Mouse (Mus musculus): Measurements from ENCODE around the gene Arfgef2. TPM values are rescaled to one million over a fixed set of nuclear protein-coding genes. Genes with fewer than 3 reads are reported as not detected.

The Arfgef2 gene
- polyA plus RNA-seq, 1 experiment from 2014 or later, result 4.2 TPM

DNA sequence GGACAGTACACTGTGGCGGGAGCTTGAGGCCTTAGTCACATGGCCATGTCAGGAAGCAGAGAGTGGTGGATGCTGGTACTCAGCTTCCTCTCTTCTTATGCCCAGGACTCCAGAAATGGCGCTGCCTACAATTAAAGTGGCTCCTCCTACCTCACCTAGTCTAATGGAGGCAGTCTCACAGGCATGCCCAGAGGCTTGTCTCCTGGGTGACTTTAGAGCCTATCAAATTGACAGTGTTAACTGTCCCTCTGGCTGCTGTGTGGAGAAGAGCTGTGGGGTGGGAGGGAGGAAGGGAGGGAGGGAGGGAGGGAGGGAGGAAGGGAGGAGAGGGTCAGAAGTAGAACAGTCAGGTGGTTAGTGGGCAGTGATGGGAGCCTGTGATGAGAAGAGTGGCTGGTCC is 15.5 kb downstream of the Arfgef2 start:
- ATAC-seq, result no peak; the same call in 1 of the 2 replicates
- no peak overlapping the region for H3K27ac ChIP-seq (ENCODE audit: low read depth, low read length)
- no peak overlapping the region for H3K4me2 ChIP-seq (ENCODE audit: low read length)
- no peak overlapping the region for H3K9ac ChIP-seq (ENCODE audit: low read depth, low read length)
- no peaks in the 10 kb centered on the region for H3K27me3 ChIP-seq (replicated peaks; ENCODE audit: control insufficient read depth, insufficient read depth, low read length)
- H3K4me1 ChIP-seq (ENCODE audit: control insufficient read depth, insufficient read depth, low read depth, low read length), result no peaks in the 10 kb centered on the region; the same call in 1 of the 2 replicates
- no peaks in the 10 kb centered on the region for H3K9me3 ChIP-seq (ENCODE audit: control insufficient read depth, low read length)
- peaks cover 3% of the 10 kb centered on the region; the same call in 1 of the 2 replicates for H3K36me3 ChIP-seq (ENCODE audit: control insufficient read depth, insufficient read depth, low read length)
- 78% methylated on average over 2 of the region's 2 CpGs for WGBS
- no peak overlapping the region for H3K4me3 ChIP-seq (ENCODE audit: low read length)

GRCm38 (mm10) chr2:166821406-166821805 is 16.0 kb downstream of the Arfgef2 start:
- ATAC-seq, result no peak

DNA sequence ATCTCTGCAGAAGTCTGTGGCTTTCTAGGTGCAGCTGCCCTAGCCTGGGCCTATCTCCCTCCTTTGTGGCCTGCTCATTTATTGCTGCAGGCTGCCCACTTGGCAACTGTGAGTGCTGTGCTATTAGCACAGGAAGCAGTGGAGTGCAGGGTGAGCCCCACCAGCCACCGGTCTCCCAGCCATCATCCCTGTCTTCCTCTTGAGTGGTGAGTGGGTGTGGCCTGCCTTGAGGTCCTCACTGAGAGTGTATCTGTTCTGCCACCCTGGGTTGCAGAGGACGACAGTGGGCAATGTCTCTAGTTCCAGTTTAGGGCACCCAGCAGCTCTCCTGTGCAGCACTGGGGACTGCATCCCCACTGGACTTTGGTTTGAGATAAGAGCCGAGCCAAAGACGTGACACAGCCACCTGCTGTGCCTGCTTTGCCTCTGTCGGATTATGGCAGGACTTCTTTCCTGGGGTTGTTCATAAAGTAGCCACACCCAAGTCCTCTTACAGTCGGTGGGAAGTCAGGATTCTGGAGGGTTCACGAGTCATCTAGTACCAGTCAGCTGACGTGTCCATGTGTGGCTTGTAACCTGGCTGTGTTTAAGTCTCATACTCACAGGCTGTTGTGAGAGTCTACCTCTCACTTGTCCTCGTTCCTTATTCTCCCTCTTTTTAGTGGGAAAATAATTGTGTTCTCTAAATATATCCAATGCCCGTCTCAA is 16.9 kb downstream of the Arfgef2 start:
- no peak for ATAC-seq
- WGBS, result 78% methylated on average over 10 of the region's 10 CpGs

More at GRCm38 (mm10) chr2:166821406-166821805, 16.0 kb downstream of the Arfgef2 start:
- Histone ChIP-seq H3K27ac (ENCODE audit: low read depth, low read length) (no peak overlapping the region), H3K4me3 (ENCODE audit: low read length) (no peak overlapping the region), H3K9ac (ENCODE audit: low read depth, low read length) (no peak overlapping the region), H3K27me3 (replicated peaks; ENCODE audit: control insufficient read depth, insufficient read depth, low read length) (no peaks in the 10 kb centered on the region), H3K36me3 (ENCODE audit: control insufficient read depth, insufficient read depth, low read length) (peaks cover 3% of the 10 kb centered on the region; the same call in 1 of the 2 replicates), H3K4me2 (ENCODE audit: low read length) (no peak overlapping the region), H3K9me3 (ENCODE audit: control insufficient read depth, low read length) (no peaks in the 10 kb centered on the region), H3K4me1 (ENCODE audit: control insufficient read depth, insufficient read depth, low read depth, low read length) (no peaks in the 10 kb centered on the region; the same call in 1 of the 2 replicates)
- 93% methylated on average over 3 of the region's 3 CpGs for WGBS

GRCm38 (mm10) chr2:166822901-166823300 is 17.5 kb downstream of the Arfgef2 start:
- H3K4me2 ChIP-seq (ENCODE audit: low read length), result no peak overlapping the region
- H3K9ac ChIP-seq (ENCODE audit: low read depth, low read length), result no peak overlapping the region
- peaks cover 2% of the 10 kb centered on the region; the same call in 1 of the 2 replicates for H3K36me3 ChIP-seq (ENCODE audit: control insufficient read depth, insufficient read depth, low read length)
- H3K4me3 ChIP-seq (ENCODE audit: low read length), result no peak overlapping the region
- no peaks in the 10 kb centered on the region for H3K9me3 ChIP-seq (ENCODE audit: control insufficient read depth, low read length)
- 57% methylated on average over 2 of the region's 2 CpGs for WGBS
- peak; percentile 72 for ATAC-seq
- no peaks in the 10 kb centered on the region for H3K27me3 ChIP-seq (replicated peaks; ENCODE audit: control insufficient read depth, insufficient read depth, low read length)
- no peaks in the 10 kb centered on the region; the same call in 1 of the 2 replicates for H3K4me1 ChIP-seq (ENCODE audit: control insufficient read depth, insufficient read depth, low read depth, low read length)
- H3K27ac ChIP-seq (ENCODE audit: low read depth, low read length), result no peak overlapping the region; the same call in 1 of the 2 replicates

More for the DNA sequence above, 16.9 kb downstream of the Arfgef2 start:
- Histone ChIP-seq H3K9me3 (ENCODE audit: control insufficient read depth, low read length) (no peaks in the 10 kb centered on the region), H3K4me2 (ENCODE audit: low read length) (no peak overlapping the region), H3K27me3 (replicated peaks; ENCODE audit: control insufficient read depth, insufficient read depth, low read length) (no peaks in the 10 kb centered on the region), H3K27ac (ENCODE audit: low read depth, low read length) (no peak overlapping the region; the same call in 1 of the 2 replicates), H3K9ac (ENCODE audit: low read depth, low read length) (no peak overlapping the region), H3K36me3 (ENCODE audit: control insufficient read depth, insufficient read depth, low read length) (peaks cover 5% of the 10 kb centered on the region), H3K4me3 (ENCODE audit: low read length) (no peak overlapping the region), H3K4me1 (ENCODE audit: control insufficient read depth, insufficient read depth, low read depth, low read length) (no peaks in the 10 kb centered on the region; the same call in 1 of the 2 replicates)

GRCm38 (mm10) chr2:166824386-166824785 is 19.0 kb downstream of the Arfgef2 start:
- no peaks in the 10 kb centered on the region for H3K9me3 ChIP-seq (ENCODE audit: control insufficient read depth, low read length)
- WGBS, result 90% methylated on average over 5 of the region's 5 CpGs
- no peaks in the 10 kb centered on the region; the same call in 1 of the 2 replicates for H3K4me1 ChIP-seq (ENCODE audit: control insufficient read depth, insufficient read depth, low read depth, low read length)
- H3K36me3 ChIP-seq (ENCODE audit: control insufficient read depth, insufficient read depth, low read length), result peaks cover 2% of the 10 kb centered on the region; the same call in 1 of the 2 replicates
- no peak overlapping the region for H3K9ac ChIP-seq (ENCODE audit: low read depth, low read length)
- no peak overlapping the region for H3K27ac ChIP-seq (ENCODE audit: low read depth, low read length)
- no peaks in the 10 kb centered on the region for H3K27me3 ChIP-seq (replicated peaks; ENCODE audit: control insufficient read depth, insufficient read depth, low read length)
- ATAC-seq, result no peak
- H3K4me3 ChIP-seq (ENCODE audit: low read length), result no peak overlapping the region
- no peak overlapping the region for H3K4me2 ChIP-seq (ENCODE audit: low read length)

DNA sequence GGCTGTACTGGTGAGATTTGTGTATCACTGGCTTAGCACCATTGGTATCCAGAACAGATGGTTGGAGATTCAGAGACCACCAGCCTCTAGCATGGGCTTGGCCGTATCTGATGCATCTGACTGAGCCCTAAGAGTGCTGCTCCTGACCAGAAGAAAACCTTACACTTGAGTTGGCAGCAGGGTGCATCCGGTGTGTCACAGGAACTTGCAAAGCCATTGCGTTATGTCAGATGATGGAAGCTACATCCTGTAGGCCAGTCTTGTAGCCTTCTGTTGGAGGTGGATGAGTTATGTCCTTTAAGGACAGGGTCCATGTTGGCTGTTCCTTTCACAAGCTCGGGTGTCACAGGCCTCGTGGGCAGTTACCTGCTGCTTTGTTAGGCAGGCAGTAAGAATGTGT is 19.6 kb downstream of the Arfgef2 start:
- no peaks in the 10 kb centered on the region for H3K27me3 ChIP-seq (replicated peaks; ENCODE audit: control insufficient read depth, insufficient read depth, low read length)
- H3K4me2 ChIP-seq (ENCODE audit: low read length), result no peak overlapping the region
- 90% methylated on average over 5 of the region's 5 CpGs for WGBS
- peaks cover 2% of the 10 kb centered on the region; the same call in 1 of the 2 replicates for H3K36me3 ChIP-seq (ENCODE audit: control insufficient read depth, insufficient read depth, low read length)
- no peak for ATAC-seq
- no peak overlapping the region for H3K9ac ChIP-seq (ENCODE audit: low read depth, low read length)
- no peak overlapping the region for H3K27ac ChIP-seq (ENCODE audit: low read depth, low read length)
- H3K4me3 ChIP-seq (ENCODE audit: low read length), result no peak overlapping the region
- H3K4me1 ChIP-seq (ENCODE audit: control insufficient read depth, insufficient read depth, low read depth, low read length), result no peaks in the 10 kb centered on the region; the same call in 1 of the 2 replicates
- no peaks in the 10 kb centered on the region for H3K9me3 ChIP-seq (ENCODE audit: control insufficient read depth, low read length)

- Histone ChIP-seq H3K27ac (ENCODE audit: low read depth, low read length) (no peak overlapping the region), H3K4me1 (ENCODE audit: control insufficient read depth, insufficient read depth, low read depth, low read length) (no peaks in the 10 kb centered on the region; the same call in 1 of the 2 replicates), H3K9ac (ENCODE audit: low read depth, low read length) (no peak overlapping the region; the same call in 1 of the 2 replicates), H3K4me2 (ENCODE audit: low read length) (no peak overlapping the region), H3K36me3 (ENCODE audit: control insufficient read depth, insufficient read depth, low read length) (peaks cover 2% of the 10 kb centered on the region; the same call in 1 of the 2 replicates), H3K4me3 (ENCODE audit: low read length) (no peak overlapping the region), H3K27me3 (replicated peaks; ENCODE audit: control insufficient read depth, insufficient read depth, low read length) (no peaks in the 10 kb centered on the region), H3K9me3 (ENCODE audit: control insufficient read depth, low read length) (no peaks in the 10 kb centered on the region)
- WGBS, result 91% methylated on average over 8 of the region's 8 CpGs
- no peak for ATAC-seq
These were observed 21.3 kb downstream of the Arfgef2 start for GRCm38 (mm10) chr2:166826491-166827224.

DNA sequence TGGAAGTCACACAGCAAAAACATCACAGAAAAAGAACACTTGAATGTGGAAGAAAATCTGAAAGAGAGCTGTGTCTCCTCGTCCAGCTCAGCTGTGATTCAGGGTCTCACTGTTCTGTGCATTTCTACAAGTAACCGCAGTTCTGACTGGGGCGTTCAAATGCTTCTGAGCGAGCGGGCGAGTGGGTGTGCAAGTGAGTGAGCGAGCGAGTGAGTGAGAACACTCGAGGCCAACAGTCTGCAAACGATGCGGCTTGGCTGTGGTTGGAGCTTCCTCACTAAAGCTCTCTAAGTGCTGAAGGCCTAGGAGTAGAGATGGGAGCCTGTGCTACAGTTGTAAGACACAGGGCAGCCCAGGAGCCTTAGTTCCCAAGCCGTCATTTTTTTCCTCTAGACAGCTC is 22.9 kb downstream of the Arfgef2 start:
- H3K9ac ChIP-seq (ENCODE audit: low read depth, low read length), result no peak overlapping the region

GRCm38 (mm10) chr2:166830350-166830749 is 25.0 kb downstream of the Arfgef2 start:
- no peak overlapping the region for H3K4me3 ChIP-seq (ENCODE audit: low read length)
- peaks cover 2% of the 10 kb centered on the region; the same call in 1 of the 2 replicates for H3K36me3 ChIP-seq (ENCODE audit: control insufficient read depth, insufficient read depth, low read length)
- no peaks in the 10 kb centered on the region for H3K4me1 ChIP-seq (ENCODE audit: control insufficient read depth, insufficient read depth, low read depth, low read length)
- WGBS, result 90% methylated on average over 5 of the region's 5 CpGs
- no peak overlapping the region for H3K9ac ChIP-seq (ENCODE audit: low read depth, low read length)
- H3K27me3 ChIP-seq (replicated peaks; ENCODE audit: control insufficient read depth, insufficient read depth, low read length), result no peaks in the 10 kb centered on the region
- ATAC-seq, result no peak
- H3K4me2 ChIP-seq (ENCODE audit: low read length), result no peak overlapping the region
- H3K9me3 ChIP-seq (ENCODE audit: control insufficient read depth, low read length), result no peaks in the 10 kb centered on the region
- no peak overlapping the region for H3K27ac ChIP-seq (ENCODE audit: low read depth, low read length)

More for the DNA sequence above, 22.9 kb downstream of the Arfgef2 start:
- no peak overlapping the region for H3K4me2 ChIP-seq (ENCODE audit: low read length)
- no peaks in the 10 kb centered on the region for H3K27me3 ChIP-seq (replicated peaks; ENCODE audit: control insufficient read depth, insufficient read depth, low read length)
- H3K4me3 ChIP-seq (ENCODE audit: low read length), result no peak overlapping the region
- ATAC-seq, result no peak
- no peaks in the 10 kb centered on the region for H3K4me1 ChIP-seq (ENCODE audit: control insufficient read depth, insufficient read depth, low read depth, low read length)
- WGBS, result 93% methylated on average over 12 of the region's 12 CpGs
- peaks cover 2% of the 10 kb centered on the region; the same call in 1 of the 2 replicates for H3K36me3 ChIP-seq (ENCODE audit: control insufficient read depth, insufficient read depth, low read length)
- no peak overlapping the region for H3K27ac ChIP-seq (ENCODE audit: low read depth, low read length)
- no peaks in the 10 kb centered on the region for H3K9me3 ChIP-seq (ENCODE audit: control insufficient read depth, low read length)

Measured in hindbrain, embryonic 16.5 days (tissue).